Mouse (Mus musculus) heart, embryonic 16.5 days (tissue): ENCODE data around the gene Fundc1. TPM values are rescaled to one million over a fixed set of nuclear protein-coding genes. Genes with fewer than 3 reads are reported as not detected.

ENCODE experiments used
- ATAC-seq: fragments of 200-750 bp; cut with Nextera tagmentation; replicated peaks from 2 replicates; pipeline ENCODE4 v1.8.0; 2017; ENCODE audit warnings: moderate number of reproducible peaks; ENCODE audit not compliant: insufficient read depth, low FRiP score; ENCODE audit errors: extremely low read depth
- H3K27ac ChIP-seq: fragments of 300-500 bp; sonication (generic); 2 replicates; pipeline ENCODE4 v1.5.1; 2014; ENCODE audit warnings: mild to moderate bottlenecking, low read length, control low read depth, moderate library complexity
- H3K27me3 ChIP-seq: fragments of 300-500 bp; sonication (generic); 2 replicates; pipeline ENCODE4 v1.6.1; 2014; ENCODE audit warnings: low read length, mixed read lengths; ENCODE audit not compliant: control insufficient read depth, insufficient read depth
- H3K36me3 ChIP-seq: fragments of 300-500 bp; sonication (generic); 2 replicates; pipeline ENCODE4 v1.6.1; 2014; ENCODE audit not compliant: control insufficient read depth, insufficient read depth
- H3K4me1 ChIP-seq: fragments of 300-500 bp; sonication (generic); 2 replicates; pipeline ENCODE4 v1.6.1; 2014; ENCODE audit warnings: low read length, mixed read lengths; ENCODE audit not compliant: control insufficient read depth, insufficient read depth
- H3K4me2 ChIP-seq: fragments of 300-500 bp; sonication (generic); 2 replicates; pipeline ENCODE4 v1.6.1; 2014; ENCODE audit warnings: low read depth, mild to moderate bottlenecking, control low read depth, low read length
- H3K4me3 ChIP-seq: fragments of 300-500 bp; sonication (generic); 2 replicates; pipeline ENCODE4 v1.5.1; 2014; ENCODE audit warnings: mild to moderate bottlenecking, control low read depth, low read length
- H3K9ac ChIP-seq: fragments of 300-500 bp; sonication (generic); 2 replicates; pipeline ENCODE4 v1.6.1; 2014; ENCODE audit warnings: low read length, control low read depth
- H3K9me3 ChIP-seq: fragments of 300-500 bp; sonication (generic); replicated peaks from 2 replicates; pipeline ENCODE4 v1.6.1; 2016; ENCODE audit warnings: low read length; ENCODE audit not compliant: control insufficient read depth
- WGBS: fragments of 180-500 bp; shearing (Covaris S2); extraction: QIAGEN DNeasy Blood & Tissue Kit; methylation state at CpG from one replicate; pipeline ENCODE4 v1.1.7; 2014; 5-methylcytosine and 5-hydroxymethylcytosine counted together
- polyA plus RNA-seq: library from polyadenylated mRNA; unstranded; fragments of >200 nt; fragmentation: Nextera tagmentation; extraction: Ambion mirVana; gene quantifications from 2 replicates; pipeline ENCODE4 v1.2.1, GENCODE M21; 2015

The Fundc1 gene
- polyA plus RNA-seq, 1 experiment from 2014 or later, result 46.0 TPM

DNA sequence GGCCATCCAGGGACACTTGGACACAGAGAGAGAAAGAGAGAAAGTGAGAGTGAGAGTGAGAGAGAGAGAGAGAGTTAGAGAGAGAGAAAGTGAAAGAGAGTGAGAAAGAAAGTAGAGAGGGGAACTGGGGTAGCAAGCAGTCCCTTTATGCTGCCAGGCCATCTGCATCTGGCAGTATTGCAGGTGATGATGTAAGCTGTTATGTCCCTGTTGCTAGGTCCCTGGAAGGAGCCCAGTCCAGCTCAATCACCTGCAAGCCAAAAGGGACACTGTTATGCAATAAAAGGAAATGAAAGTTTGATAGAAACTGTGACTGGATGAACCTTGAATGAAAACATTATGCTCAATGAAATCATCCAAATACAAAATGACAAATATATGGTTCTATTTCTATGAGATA is 52.0 kb downstream of the Fundc1 start:
- no peaks in the 10 kb centered on the region for H3K27me3 ChIP-seq
- no peaks in the 10 kb centered on the region for H3K9me3 ChIP-seq
- ATAC-seq, result no peak
- no peak overlapping the region for H3K27ac ChIP-seq
- H3K9ac ChIP-seq, result no peak overlapping the region
- H3K4me2 ChIP-seq, result no peak overlapping the region
- H3K4me1 ChIP-seq, result no peaks in the 10 kb centered on the region
- H3K4me3 ChIP-seq, result no peak overlapping the region
- no peaks in the 10 kb centered on the region for H3K36me3 ChIP-seq

DNA sequence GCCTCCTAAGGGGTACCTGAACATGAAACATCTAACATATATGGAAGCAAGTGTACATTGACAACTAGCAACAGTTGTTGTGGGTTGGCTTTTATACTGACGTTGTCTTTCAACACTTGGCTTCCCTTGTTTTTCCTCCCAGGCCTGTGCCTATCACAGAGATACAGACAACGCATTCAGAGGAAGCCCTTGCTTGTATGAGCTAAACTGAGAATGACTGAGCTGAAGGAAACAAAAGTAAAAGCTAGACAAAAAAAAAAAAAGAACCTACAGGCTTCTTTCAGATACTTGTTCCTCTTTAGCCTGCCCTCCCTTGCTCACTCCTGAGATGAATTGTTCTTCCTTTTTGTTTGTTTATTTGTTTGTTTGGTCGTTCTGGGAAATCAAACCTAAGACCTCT is 58.1 kb downstream of the Fundc1 start:
- Histone ChIP-seq H3K4me1 (peaks cover 4% of the 10 kb centered on the region; the same call in 1 of the 2 replicates), H3K4me3 (no peak overlapping the region), H3K27me3 (no peaks in the 10 kb centered on the region), H3K36me3 (no peaks in the 10 kb centered on the region), H3K27ac (no peak overlapping the region), H3K9ac (no peak overlapping the region), H3K9me3 (no peaks in the 10 kb centered on the region), H3K4me2 (no peak overlapping the region)
- 39% methylated on average over 3 of the region's 3 CpGs for WGBS
- no peak for ATAC-seq

DNA sequence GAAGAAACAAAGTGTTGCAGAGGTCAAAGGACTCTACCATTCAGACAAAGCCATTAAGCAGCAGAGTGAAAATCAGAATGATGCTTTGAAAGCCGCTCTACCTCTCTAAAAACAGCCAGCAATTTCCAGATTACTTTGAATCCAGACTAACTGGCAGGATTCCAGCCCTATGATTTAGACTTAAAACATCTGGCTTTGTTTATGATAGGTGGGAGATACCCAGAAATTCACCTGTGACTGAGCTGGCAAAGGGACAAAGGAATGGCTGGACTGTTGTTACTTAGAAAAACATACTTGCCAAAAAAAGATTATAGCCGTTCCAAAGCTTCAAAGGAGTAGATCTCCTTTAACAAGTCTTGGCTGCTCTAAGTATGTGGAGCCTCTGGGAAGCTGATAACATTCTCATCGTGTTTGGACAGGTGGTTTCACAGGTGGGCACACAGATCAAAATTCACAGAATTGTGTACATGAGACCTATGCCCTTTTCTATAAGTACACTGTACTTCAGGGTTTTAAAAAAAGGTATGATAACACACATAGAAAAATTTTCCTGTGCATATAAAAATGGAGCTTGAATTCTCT is 60.0 kb downstream of the Fundc1 start:
- no peak overlapping the region for H3K27ac ChIP-seq
- 22% methylated on average over 3 of the region's 3 CpGs for WGBS
- no peak for ATAC-seq

More for the DNA sequence above, 60.0 kb downstream of the Fundc1 start:
- H3K27me3 ChIP-seq, result no peaks in the 10 kb centered on the region
- no peak overlapping the region for H3K4me2 ChIP-seq
- no peak overlapping the region for H3K9ac ChIP-seq
- no peaks in the 10 kb centered on the region for H3K9me3 ChIP-seq
- no peaks in the 10 kb centered on the region for H3K36me3 ChIP-seq
- no peak overlapping the region for H3K4me3 ChIP-seq
- peaks cover 4% of the 10 kb centered on the region; the same call in 1 of the 2 replicates for H3K4me1 ChIP-seq
